Mouse (Mus musculus) heart, postnatal 0 days (tissue): Measurements from ENCODE around the gene Cnih3.

Experiments used
- CTCF ChIP-seq: IDR thresholded peaks from 2 replicates; pipeline ENCODE4 v1.5.1; 2016; ENCODE audit warnings: antibody characterized with exemption, control low read depth, low read depth
- EP300 ChIP-seq: IDR thresholded peaks from 2 replicates; pipeline ENCODE4 v1.6.1; 2016; ENCODE audit warnings: antibody characterized with exemption, low read depth

DNA sequence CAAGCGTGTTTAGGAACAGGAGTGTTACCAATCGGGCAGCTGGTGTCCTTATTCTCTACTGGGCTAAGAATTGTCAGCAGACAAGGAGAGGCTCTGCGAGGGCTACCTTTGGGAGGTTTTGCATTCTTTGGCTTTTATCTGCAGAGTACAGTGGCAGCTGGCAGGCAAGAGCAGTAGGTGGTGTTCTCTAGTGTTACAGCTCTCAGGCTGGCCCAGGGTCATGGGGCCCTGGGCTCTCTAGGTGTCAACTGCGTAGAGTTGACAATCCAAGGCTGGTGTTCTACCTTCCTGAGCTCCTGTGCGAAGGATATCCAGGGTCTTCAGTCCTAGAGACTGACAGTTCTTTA lies 17.4 kb upstream of the Cnih3 start:
- TF ChIP-seq CTCF (no peak), EP300 (no peak)
